Mouse (Mus musculus): ENCODE data around the gene 9130213A22Rik. TPM values are rescaled to one million over a fixed set of nuclear protein-coding genes. Genes with fewer than 3 reads are reported as not detected.

Gene 9130213A22Rik
- total RNA-seq, 2 experiments from 2014 or later: not detected

GRCm38 (mm10) chr11:69123693-69124497 is 1.5 kb upstream of the 9130213A22Rik start:
- ATAC-seq (ENCODE audit: poor library complexity, severe bottlenecking): peak; percentile 31

GRCm38 (mm10) chr11:69123056-69123692 is 785 bp upstream of the 9130213A22Rik start:
- peak; percentile 39 for ATAC-seq (ENCODE audit: poor library complexity, severe bottlenecking)

GRCm38 (mm10) chr11:69121741-69122335 is 551 bp downstream of the 9130213A22Rik start:
- no peak for ATAC-seq (ENCODE audit: poor library complexity, severe bottlenecking)

- ATAC-seq (ENCODE audit: poor library complexity, severe bottlenecking): no peak
Observed at GRCm38 (mm10) chr11:69121001-69121740, 1.2 kb downstream of the 9130213A22Rik start.

- no peak for ATAC-seq (ENCODE audit: poor library complexity, severe bottlenecking)
Observed at GRCm38 (mm10) chr11:69120221-69121000, 2.0 kb downstream of the 9130213A22Rik start, which contains the start of gene Hes7. TSS of gene Hes7 (plus strand) at chr11:69120404.

GRCm38 (mm10) chr11:69119446-69120155 is 2.8 kb downstream of the 9130213A22Rik start:
- no peak for ATAC-seq (ENCODE audit: poor library complexity, severe bottlenecking)

- peak; percentile 13; the same call in 1 of the 2 replicates for ATAC-seq (ENCODE audit: poor library complexity, severe bottlenecking)
Observed at GRCm38 (mm10) chr11:69118765-69119164, 3.6 kb downstream of the 9130213A22Rik start.

- ATAC-seq (ENCODE audit: poor library complexity, severe bottlenecking): peak; percentile 23
Observed at GRCm38 (mm10) chr11:69117737-69118695, 4.4 kb downstream of the 9130213A22Rik start.

GRCm38 (mm10) chr11:69116843-69117242 is 5.5 kb downstream of the 9130213A22Rik start:
- no peak for ATAC-seq (ENCODE audit: poor library complexity, severe bottlenecking)

GRCm38 (mm10) chr11:69114621-69115020 is 7.8 kb downstream of the 9130213A22Rik start:
- ATAC-seq (ENCODE audit: poor library complexity, severe bottlenecking): no peak

GRCm38 (mm10) chr11:69114018-69114417 is 8.4 kb downstream of the 9130213A22Rik start:
- ATAC-seq (ENCODE audit: poor library complexity, severe bottlenecking): no peak

GRCm38 (mm10) chr11:69111865-69112264 is 10.5 kb downstream of the 9130213A22Rik start:
- ATAC-seq (ENCODE audit: poor library complexity, severe bottlenecking): no peak

GRCm38 (mm10) chr11:69111051-69111810 is 11.2 kb downstream of the 9130213A22Rik start:
- ATAC-seq (ENCODE audit: poor library complexity, severe bottlenecking): no peak

- ATAC-seq (ENCODE audit: poor library complexity, severe bottlenecking): peak; percentile 82
Observed at GRCm38 (mm10) chr11:69110319-69111046, 11.9 kb downstream of the 9130213A22Rik start.

GRCm38 (mm10) chr11:69109032-69109900 is 13.1 kb downstream of the 9130213A22Rik start:
- no peak for ATAC-seq (ENCODE audit: poor library complexity, severe bottlenecking)

GRCm38 (mm10) chr11:69108223-69108622 is 14.2 kb downstream of the 9130213A22Rik start:
- no peak for ATAC-seq (ENCODE audit: poor library complexity, severe bottlenecking)
